Mouse (Mus musculus) cerebellum, adult 9-11 months (tissue): ENCODE measurements around the gene Prodh2.

Source experiments
- DNase-seq: peaks from one replicate; pipeline ENCODE4 v3.0.0; 2022

The Prodh2 gene

DNA sequence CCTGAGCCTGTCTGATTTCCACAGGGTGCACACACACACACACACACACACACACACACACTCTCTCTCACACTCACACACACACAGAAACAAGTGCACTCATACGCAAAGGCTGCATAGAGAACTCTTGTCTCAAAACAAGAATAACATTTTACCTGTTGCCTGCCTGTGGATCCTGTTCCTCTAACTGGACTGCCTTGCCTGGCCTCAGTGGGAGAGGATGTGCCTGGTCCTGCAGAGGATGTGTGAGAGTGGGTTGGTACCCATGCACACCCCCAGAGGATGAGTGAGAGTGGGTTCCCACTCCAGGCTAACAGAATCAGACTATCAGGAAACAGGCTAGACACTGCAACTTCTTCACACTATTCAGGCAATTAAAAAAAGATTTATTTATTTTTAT is 57.2 kb downstream of the Prodh2 start:
- DNase-seq: peak; percentile 46

GRCm38 (mm10) chr7:30551445-30552101 is 58.2 kb downstream of the Prodh2 start:
- DNase-seq: peak; percentile 59

- peak; percentile 99 for DNase-seq
Observed at GRCm38 (mm10) chr7:30552102-30553020, 58.9 kb downstream of the Prodh2 start, which contains the start of the genes Hspb6 and Proser3. TSS of gene Hspb6 (plus strand) at chr7:30552178. TSS of gene Proser3 (minus strand) at chr7:30552299.

DNA sequence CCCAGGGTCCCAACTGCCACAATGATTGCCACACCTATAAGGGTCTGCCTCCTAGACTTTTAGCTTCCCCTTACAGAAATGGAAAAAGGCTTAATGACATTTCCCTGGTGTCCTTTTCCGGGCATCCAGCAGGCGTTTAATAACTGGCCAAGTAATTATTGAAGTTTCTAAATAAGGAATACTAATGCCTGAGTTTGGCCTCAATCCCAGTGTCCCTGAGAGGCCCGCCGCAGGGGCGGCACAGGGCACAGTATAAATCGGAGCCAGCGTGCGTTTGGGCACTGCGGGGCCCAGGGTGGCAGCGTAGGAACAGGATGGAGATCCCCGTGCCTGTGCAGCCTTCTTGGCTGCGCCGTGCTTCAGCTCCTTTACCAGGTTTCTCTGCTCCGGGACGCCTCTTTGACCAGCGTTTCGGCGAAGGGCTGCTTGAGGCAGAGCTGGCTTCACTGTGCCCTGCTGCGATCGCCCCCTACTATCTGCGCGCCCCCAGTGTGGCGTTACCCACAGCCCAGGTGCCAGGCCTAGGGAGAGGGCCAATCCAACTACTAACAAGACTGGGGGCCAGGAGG is 59.7 kb downstream of the Prodh2 start:
- peak; percentile 81 for DNase-seq

- peak; percentile 70 for DNase-seq
Observed at GRCm38 (mm10) chr7:30553810-30554584, 60.6 kb downstream of the Prodh2 start.

DNA sequence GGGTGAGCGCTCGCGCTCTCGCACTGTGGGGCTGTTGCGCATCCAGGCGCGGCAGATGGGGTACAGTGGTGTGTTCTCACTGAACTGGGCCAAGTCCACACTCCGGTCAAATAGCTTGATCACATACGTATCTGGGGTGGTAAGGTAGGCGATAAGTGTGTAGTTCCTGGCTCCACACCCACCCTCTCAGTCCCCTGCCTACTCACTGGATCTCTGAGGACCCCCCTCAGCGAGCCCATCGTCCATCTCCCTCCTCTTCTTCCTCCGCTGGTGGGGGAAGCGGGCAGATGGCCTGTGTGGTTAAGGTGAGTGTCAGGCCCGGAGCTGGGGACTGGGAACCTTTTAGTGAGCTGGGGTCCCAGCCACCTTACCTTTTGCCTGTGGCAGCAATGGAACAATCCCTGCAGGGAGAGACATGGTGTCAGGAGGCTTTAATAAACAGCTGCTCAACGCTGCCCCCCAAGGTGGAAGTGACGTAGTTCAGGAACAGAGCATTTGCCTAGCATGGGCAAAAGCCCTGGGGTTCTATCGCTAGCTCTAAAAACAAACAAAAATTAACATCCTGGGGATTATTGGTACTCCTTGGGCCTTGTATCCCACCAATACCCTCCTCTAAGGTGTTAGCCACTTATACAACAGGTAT is 63.6 kb downstream of the Prodh2 start:
- peak; percentile 62 for DNase-seq

DNA sequence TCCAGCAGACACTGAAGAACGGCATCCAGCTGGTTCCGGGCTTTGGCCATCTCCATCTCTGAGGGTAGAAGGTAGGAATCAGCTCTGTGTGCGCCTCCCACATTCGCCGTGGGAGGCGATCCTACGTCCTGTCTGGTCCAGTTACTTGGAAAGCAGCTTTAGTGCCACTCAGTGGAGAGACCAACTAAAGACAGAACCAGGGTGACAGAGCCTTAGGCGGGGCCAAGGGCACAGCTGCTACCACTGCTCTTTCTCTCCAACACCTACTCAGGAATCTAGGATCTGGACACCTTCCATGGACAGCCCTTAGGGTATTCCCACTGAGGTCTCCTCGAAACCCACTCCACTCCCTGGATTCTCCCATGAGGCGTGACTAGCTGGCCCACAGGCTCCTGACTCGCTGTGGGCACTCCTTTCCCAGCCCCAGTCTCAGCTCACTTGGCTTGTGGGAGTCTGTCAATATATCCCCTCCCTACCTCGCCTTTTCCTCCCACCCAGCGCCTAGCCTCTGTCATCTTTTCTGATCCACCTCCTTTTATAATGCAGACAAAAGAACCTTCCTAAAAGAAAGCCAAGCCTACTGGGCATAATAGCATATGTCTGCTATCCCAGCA is 64.6 kb downstream of the Prodh2 start:
- DNase-seq: peak; percentile 56

DNA sequence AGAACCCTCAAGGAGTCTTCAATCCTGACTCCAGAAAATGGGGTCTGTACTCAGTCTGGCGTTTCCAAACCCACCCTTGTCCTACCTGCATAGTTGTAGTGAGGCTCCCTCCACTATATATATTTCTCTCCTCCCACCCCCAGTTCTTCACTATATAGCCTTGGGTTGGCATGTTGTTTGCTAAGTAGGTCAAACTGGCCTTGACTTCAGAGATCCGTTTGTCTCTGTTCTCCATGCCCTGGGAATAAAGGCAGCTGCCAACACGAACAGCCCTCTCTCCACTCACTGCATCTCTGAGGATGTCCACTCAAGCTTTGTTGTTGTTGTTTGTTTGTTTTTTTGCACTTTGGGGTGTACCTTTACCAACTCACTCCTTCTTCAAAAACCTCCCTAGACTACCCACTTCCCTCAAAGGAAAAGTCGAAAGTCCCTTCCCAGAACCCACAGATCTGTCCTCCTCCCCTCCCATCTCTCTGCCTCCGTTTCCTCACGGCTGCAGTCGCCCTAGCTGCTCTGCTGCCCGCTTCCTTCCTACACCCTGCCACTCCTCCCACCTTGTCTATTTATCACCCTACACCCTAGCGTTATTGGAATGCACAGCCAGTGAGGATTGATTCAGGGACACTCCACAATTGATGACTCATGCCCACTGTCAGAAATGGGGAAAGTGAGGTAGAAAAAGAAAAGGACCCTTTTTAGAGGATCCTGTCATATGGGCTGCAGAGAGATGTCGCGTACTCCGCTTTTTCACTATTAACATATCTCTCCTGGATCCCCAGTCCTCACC is 65.4 kb downstream of the Prodh2 start:
- peak; percentile 57 for DNase-seq

GRCm38 (mm10) chr7:30559443-30559954 is 66.1 kb downstream of the Prodh2 start, which contains the start of gene Lin37:
TSS of gene Lin37 (minus strand) at chr7:30559838.
- peak; percentile 100 for DNase-seq

- DNase-seq: peak; percentile 62
Observed at GRCm38 (mm10) chr7:30560296-30560695, 66.9 kb downstream of the Prodh2 start.

DNA sequence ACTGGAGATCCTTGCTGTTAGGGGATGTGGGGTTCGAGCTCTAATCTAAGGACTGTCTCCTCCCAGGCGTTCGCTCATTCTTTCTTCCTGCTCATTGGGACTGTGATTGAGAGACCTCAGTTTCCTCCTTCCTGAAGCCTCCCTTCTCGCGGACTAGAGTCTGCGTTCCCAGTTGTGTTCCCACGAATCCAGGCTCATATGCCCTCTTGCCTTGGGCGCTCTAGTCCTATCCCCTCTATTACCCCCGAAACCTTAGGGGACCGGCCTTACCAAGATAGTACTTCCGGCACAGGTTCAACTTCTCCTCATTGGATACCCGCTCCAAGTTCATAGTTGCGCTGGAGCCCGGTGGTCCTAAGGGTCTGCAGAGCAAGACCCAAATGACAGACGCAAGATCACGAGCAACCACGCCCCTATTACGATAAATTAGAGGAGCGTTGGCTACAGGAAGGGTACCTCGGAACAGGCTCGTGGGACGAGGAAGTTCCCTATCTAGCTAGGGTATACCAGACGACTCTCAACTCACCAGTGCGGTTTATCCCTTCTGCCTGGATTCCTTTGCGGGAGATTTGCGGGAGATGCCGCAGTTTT is 69.2 kb downstream of the Prodh2 start:
- DNase-seq: no peak
